Mouse (Mus musculus) liver, postnatal 0 days (tissue): ENCODE measurements around the gene Gm49673.
"Not testable (repeated sequence)": the region's sequence is repeated elsewhere in the genome, so short reads cannot be mapped to it uniquely, and the experiment has no call there.

Experiments used
- CTCF ChIP-seq: sonication (generic); IDR thresholded peaks from 2 replicates; pipeline ENCODE4 v1.5.1; 2016; ENCODE audit warnings: antibody characterized with exemption, low read depth
- EP300 ChIP-seq: IDR thresholded peaks from 2 replicates; pipeline ENCODE4 v1.6.1; 2016; ENCODE audit warnings: antibody characterized with exemption, low read depth, mild to moderate bottlenecking

DNA sequence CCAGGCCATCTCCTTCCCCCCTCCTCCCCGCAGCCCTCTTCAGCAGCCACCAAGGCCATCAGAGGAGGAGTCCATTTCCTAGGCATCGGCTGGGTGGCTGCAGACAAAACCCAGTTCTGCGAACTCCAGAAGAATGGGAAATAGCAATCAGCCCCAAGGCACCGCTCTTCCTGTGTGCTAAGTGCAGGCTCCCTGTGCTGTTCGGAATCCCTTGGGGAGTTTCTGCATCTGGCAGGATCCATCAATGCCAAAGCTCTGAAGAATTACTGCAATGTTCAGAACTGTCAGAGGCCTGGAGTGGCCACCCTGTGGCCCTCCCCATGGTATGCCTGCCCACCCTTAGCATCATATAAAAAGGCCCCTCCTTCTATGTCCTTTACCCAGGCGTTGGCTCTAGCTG, 110.6 kb downstream of the Gm49673 start:
- TF ChIP-seq CTCF, EP300: not testable (repeated sequence)
